Mouse (Mus musculus) kidney, adult 8-10 months (tissue): ENCODE measurements around the gene Aarsd1.
A peak's percentile ranks its signal among the peaks of the same experiment; 100 is the strongest.

Experiments used
- DNase-seq, 2 experiments: peaks; one replicate each; pipeline ENCODE4 v3.0.0; 2022

Gene Aarsd1

GRCm38 (mm10) chr11:101370141-101370540 lies 47.3 kb downstream of the Aarsd1 start:
- DNase-seq: no peak

- DNase-seq: peak; percentile 82 to 90
Measured at GRCm38 (mm10) chr11:101367326-101367935, 50.0 kb downstream of the Aarsd1 start, which contains the start of gene G6pc. TSS of gene G6pc (plus strand) at chr11:101367561.

- DNase-seq: peak; percentile 72 to 80
Measured at GRCm38 (mm10) chr11:101364531-101364931, 52.9 kb downstream of the Aarsd1 start.

- no peak for DNase-seq
Measured at GRCm38 (mm10) chr11:101360651-101361113, 56.7 kb downstream of the Aarsd1 start.

- DNase-seq: no peak
Measured at GRCm38 (mm10) chr11:101359776-101360175, 57.6 kb downstream of the Aarsd1 start.

GRCm38 (mm10) chr11:101357505-101358182 lies 59.8 kb downstream of the Aarsd1 start:
- no peak for DNase-seq
